Mouse (Mus musculus) heart, adult 2 months (tissue): ENCODE data around the gene Abcb11.

Experiments used
- CTCF ChIP-seq: fragments of 200-600 bp; IDR thresholded peaks from 2 replicates; pipeline ENCODE4 v1.8.1; 2022; ENCODE audit warnings: antibody characterized with exemption, mild to moderate bottlenecking, moderate library complexity
- EP300 ChIP-seq: fragments of 200-500 bp; IDR thresholded peaks from 2 replicates; pipeline ENCODE4 v1.6.1; 2011; ENCODE audit warnings: low read depth, low read length, control low read depth; ENCODE audit not compliant: insufficient read depth
- POLR2A ChIP-seq: fragments of 200-500 bp; IDR thresholded peaks from 2 replicates; pipeline ENCODE4 v1.6.1; 2011; ENCODE audit warnings: mild to moderate bottlenecking, low read depth, low read length, control low read depth; ENCODE audit not compliant: insufficient read depth

DNA sequence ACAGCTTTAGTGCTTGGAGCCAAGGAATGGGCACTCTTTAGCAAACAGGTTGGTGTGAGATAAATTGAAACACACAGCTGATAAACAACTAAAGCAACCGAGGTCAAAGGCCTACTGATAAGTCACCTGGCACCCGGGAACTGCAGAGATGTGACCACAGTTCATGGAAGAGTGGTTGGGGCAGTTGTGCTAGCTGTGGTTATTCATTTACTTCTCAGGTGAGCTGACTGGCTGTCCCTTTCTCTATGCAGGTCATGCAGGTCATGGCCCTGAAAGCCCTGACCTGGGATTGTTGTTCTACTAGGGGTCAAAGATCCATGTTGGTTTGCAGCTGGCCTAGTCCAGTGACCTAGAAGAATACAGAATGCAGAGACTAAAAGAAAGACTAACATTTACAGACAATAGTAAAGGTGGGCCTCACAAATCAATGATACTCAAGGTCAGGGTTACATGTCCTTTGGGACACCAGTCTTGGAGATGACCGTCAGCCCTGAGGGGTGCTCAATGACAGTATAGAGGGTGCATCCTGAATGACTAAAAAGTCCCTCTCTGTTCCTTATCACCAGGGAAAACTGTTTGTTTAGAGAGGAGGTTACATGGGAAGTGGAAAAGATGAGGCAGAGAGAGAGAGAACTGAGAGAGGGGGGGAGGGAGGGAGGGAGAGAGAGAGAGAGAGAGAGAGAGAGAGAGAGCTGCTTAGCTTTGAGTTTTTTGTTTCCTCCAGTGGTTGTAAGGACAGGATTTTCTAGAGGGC is 43.9 kb upstream of the Abcb11 start:
- TF ChIP-seq POLR2A = no peak
- no peak for TF ChIP-seq EP300
- no peak for TF ChIP-seq CTCF
